Comparison of ENCODE assay signal across 27 mouse cellular contexts in the genomic region with DNA sequence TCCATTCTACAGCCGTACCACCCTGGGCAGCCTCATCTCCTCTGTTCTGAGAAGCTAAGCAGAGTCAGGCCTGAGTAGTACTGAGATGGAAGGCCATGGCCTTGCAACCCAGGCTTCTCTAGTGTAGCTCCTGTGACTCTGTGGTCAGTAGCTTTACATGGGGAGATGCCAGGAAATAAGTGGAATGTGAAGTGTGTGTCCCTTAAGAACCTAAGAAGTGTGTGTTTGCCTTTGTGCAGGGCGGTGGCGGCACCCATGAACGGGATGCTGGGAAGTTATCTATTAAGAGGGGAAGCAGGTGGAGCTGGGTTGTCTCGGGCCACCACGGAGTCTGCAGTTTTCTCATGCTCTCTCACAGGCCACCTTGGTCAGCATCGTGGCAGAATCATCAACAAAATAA.
DNase-seq lines count a peak whose midpoint lies in the region; ATAC-seq and TF ChIP-seq lines count a peak whose summit lies in the region.
"Had no signal": no experiment of that assay in that cellular context is flagged by ENCODE, and none has a peak within 500 bp of the region (broad histone marks: within the 10 kb centered on the region; RNA-seq: fewer than 3 reads in every experiment).

No protein-coding gene starts in this region.

- no peaks in the 10 kb centered on the region for H3K27me3 ChIP-seq in hindbrain, embryonic 10.5 days (ENCODE audit: insufficient read depth, poor library complexity, severe bottlenecking)
- H3K27me3 ChIP-seq: CH12.LX; embryonic facial prominence, embryonic 13.5 days; forebrain, embryonic 13.5 days; Patski had no signal

- H3K9me3 ChIP-seq in hindbrain, embryonic 10.5 days: no peaks in the 10 kb centered on the region
- H3K9me3 ChIP-seq: forebrain, embryonic 13.5 days had no signal

- 78% methylated on average over 7 of the region's 7 CpGs for WGBS in lung, adult 2 months
- 92% methylated on average over 7 of the region's 7 CpGs for WGBS in hindbrain, embryonic 10.5 days

- ATAC-seq in cerebellum, adult (ENCODE audit: insufficient number of reproducible peaks, low FRiP score, low TSS enrichment): no peak
- ATAC-seq: forebrain, embryonic 13.5 days; forebrain, embryonic 16.5 days; hindbrain, postnatal 0 days; inflammation-experienced regulatory T-cells, adult 6 months; Patski had no signal

- TF ChIP-seq CTCF in lung, adult 2 months (IDR thresholded peaks at IDR 0.05; ENCODE audit: insufficient read depth, low read length): no peak

- H3K4me1 ChIP-seq in lung, adult 2 months (ENCODE audit: control insufficient read depth, insufficient read depth, low read length): no peaks in the 10 kb centered on the region
- H3K4me1 ChIP-seq in hindbrain, embryonic 10.5 days (replicated peaks): no peaks in the 10 kb centered on the region
- H3K4me1 ChIP-seq: embryonic facial prominence, embryonic 10.5 days; embryonic facial prominence, embryonic 13.5 days; forebrain, embryonic 13.5 days had no signal

- H3K4me3 ChIP-seq in lung, adult 2 months (replicated peaks; ENCODE audit: extremely low read depth, low read depth, low read length): no peak overlapping the region
- H3K4me3 ChIP-seq in hindbrain, embryonic 10.5 days: no peak overlapping the region
- H3K4me3 ChIP-seq: embryonic facial prominence, embryonic 10.5 days; embryonic facial prominence, embryonic 13.5 days; erythroblast, embryonic 14.5 days; forebrain, embryonic 13.5 days; gastrocnemius, adult 2 months had no signal

- no peak for TF ChIP-seq POLR2A in lung, adult 2 months (IDR thresholded peaks at IDR 0.05; ENCODE audit: borderline replicate concordance, extremely low read depth, low read depth, low read length)

- H3K27ac ChIP-seq in hindbrain, embryonic 10.5 days: no peak overlapping the region
- H3K27ac ChIP-seq: embryonic facial prominence, embryonic 10.5 days; embryonic facial prominence, embryonic 13.5 days; forebrain, embryonic 13.5 days; gastrocnemius, adult 2 months; hindbrain, embryonic 14.5 days; hindbrain, postnatal 0 days had no signal

- peaks cover 31% of the 10 kb centered on the region for H3K36me3 ChIP-seq in hindbrain, embryonic 10.5 days

- peak; percentile 48 for DNase-seq in lung, adult 2 months
- DNase-seq in lung, postnatal 10 days: peak; percentile 42
- DNase-seq in lung, postnatal 36 days: peak; percentile 87
- DNase-seq in hindbrain, embryonic 10.5 days (ENCODE audit: low spot score): no peak
- no peak for DNase-seq in frontal cortex, postnatal 25 days (ENCODE audit: low spot score in 2 of 2)
- DNase-seq: adrenal gland, postnatal 10 days; adrenal gland, postnatal 36 days; B cell, adult 2 months; cerebellum, adult 11 months; cerebellum, adult 8-10 months; cerebellum, postnatal 10 days; cerebellum, postnatal 36 days; embryo, embryonic 11 days; gastrocnemius, adult 2 months; gastrocnemius, postnatal 14 days; heart, adult 11 months had no signal

Comparison
In these comparisons a context has a peak if more than half of its experiments do, and no peak if none do; other contexts are left out.
1. DNase-seq: peak in lung, adult 2 months (single experiment), lung, postnatal 10 days (single experiment) and lung, postnatal 36 days (single experiment); none in hindbrain, embryonic 10.5 days (single experiment) and frontal cortex, postnatal 25 days (0 of 2).